Mouse (Mus musculus) heart, postnatal 0 days (tissue): ENCODE results near the gene Socs7. TPM values are rescaled to one million over a fixed set of nuclear protein-coding genes. Genes with fewer than 3 reads are reported as not detected.
"Not testable (repeated sequence)": the region's sequence is repeated elsewhere in the genome, so short reads cannot be mapped to it uniquely, and the experiment has no call there.

ENCODE experiments used
- ATAC-seq: fragments of 200-750 bp; cut with Nextera tagmentation; 2 replicates; pipeline ENCODE4 v1.8.0; 2017; ENCODE audit warnings: low read depth, moderate number of reproducible peaks, moderate library complexity; ENCODE audit not compliant: insufficient read depth
- DNase-seq: peaks from one replicate; pipeline ENCODE4 v3.0.0-alpha.2; 2016; ENCODE audit warnings: low spot score
- H3K27ac ChIP-seq: fragments of 300-500 bp; sonication (generic); 2 replicates; pipeline ENCODE4 v1.5.1; 2014; ENCODE audit warnings: low read depth, mild to moderate bottlenecking
- H3K27me3 ChIP-seq: fragments of 300-500 bp; sonication (generic); 2 replicates; pipeline ENCODE4 v1.6.1; 2014; ENCODE audit warnings: low read length, mixed read lengths; ENCODE audit not compliant: control insufficient read depth, insufficient read depth
- H3K36me3 ChIP-seq: fragments of 300-500 bp; sonication (generic); replicated peaks from 2 replicates; pipeline ENCODE4 v1.6.1; 2014; ENCODE audit warnings: low read length, mixed read lengths; ENCODE audit not compliant: control insufficient read depth, insufficient read depth
- H3K4me1 ChIP-seq: fragments of 300-500 bp; sonication (generic); 2 replicates; pipeline ENCODE4 v1.6.1; 2014; ENCODE audit warnings: antibody characterized with exemption; ENCODE audit not compliant: control insufficient read depth, insufficient read depth
- H3K4me2 ChIP-seq: fragments of 300-500 bp; sonication (generic); 2 replicates; pipeline ENCODE4 v1.6.1; 2014; ENCODE audit warnings: low read depth, mild to moderate bottlenecking, low read length, moderate library complexity
- H3K4me3 ChIP-seq: fragments of 300-500 bp; sonication (generic); 2 replicates; pipeline ENCODE4 v1.5.1; 2014; ENCODE audit warnings: low read depth, low read length
- H3K9ac ChIP-seq: fragments of 300-500 bp; sonication (generic); replicated peaks from 2 replicates; pipeline ENCODE4 v1.6.1; 2014; ENCODE audit warnings: low read depth, low read length, mixed read lengths
- H3K9me3 ChIP-seq: fragments of 300-500 bp; sonication (generic); replicated peaks from 2 replicates; pipeline ENCODE4 v1.6.1; 2016; ENCODE audit warnings: low read length; ENCODE audit not compliant: control insufficient read depth
- CTCF ChIP-seq: IDR thresholded peaks from 2 replicates; pipeline ENCODE4 v1.5.1; 2016; ENCODE audit warnings: antibody characterized with exemption, control low read depth, low read depth
- EP300 ChIP-seq: IDR thresholded peaks from 2 replicates; pipeline ENCODE4 v1.6.1; 2016; ENCODE audit warnings: antibody characterized with exemption, low read depth
- WGBS: fragments of 180-500 bp; shearing (Covaris S2); extraction: QIAGEN DNeasy Blood & Tissue Kit; methylation state at CpG from one replicate; pipeline ENCODE4 v1.1.7; 2014; 5-methylcytosine and 5-hydroxymethylcytosine counted together
- polyA plus RNA-seq: library from polyadenylated mRNA; unstranded; fragments of >200 nt; fragmentation: Nextera tagmentation; extraction: Ambion mirVana; gene quantifications from 2 replicates; pipeline ENCODE4 v1.2.1, GENCODE M21; 2015
- total RNA-seq: library from RNA; depleted of rRNA; stranded (reverse); fragments of >200 nt; gene quantifications from 2 replicates; pipeline ENCODE4 v1.2.3, GENCODE M21; 2014; ENCODE audit warnings: low replicate concordance

Socs7 gene
- total and polyA plus RNA-seq, 2 experiments from 2014 or later = 2.1 to 15.4 TPM

GRCm38 (mm10) chr11:97321197-97321596 is 41.2 kb upstream of the Socs7 start:
- TF ChIP-seq EP300 (no peak), CTCF (no peak)
- DNase-seq (no peak), ATAC-seq (no peak)
- 92% methylated on average over 8 of the region's 8 CpGs for WGBS
- no peaks in the 10 kb centered on the region for H3K27me3 ChIP-seq
- no peaks in the 10 kb centered on the region for H3K9me3 ChIP-seq
- peaks cover 35% of the 10 kb centered on the region for H3K36me3 ChIP-seq
- H3K4me1 ChIP-seq = peaks cover 6% of the 10 kb centered on the region
- no peak overlapping the region for H3K4me3 ChIP-seq
- no peak overlapping the region for H3K27ac ChIP-seq
- H3K4me2 ChIP-seq = no peak overlapping the region
- no peak overlapping the region for H3K9ac ChIP-seq

GRCm38 (mm10) chr11:97321894-97322600 is 40.3 kb upstream of the Socs7 start:
- H3K4me3 ChIP-seq, DNase-seq, H3K4me2 ChIP-seq, H3K27me3 ChIP-seq, H3K9me3 ChIP-seq, H3K27ac ChIP-seq, H3K9ac ChIP-seq, ATAC-seq, H3K4me1 ChIP-seq: not testable (repeated sequence)
- WGBS = 81% methylated on average over 8 of the region's 8 CpGs
- H3K36me3 ChIP-seq = peaks cover 43% of the 10 kb centered on the region

GRCm38 (mm10) chr11:97325224-97325623 is 37.1 kb upstream of the Socs7 start:
- 64% methylated on average over 1 of the region's 1 CpGs for WGBS
- peaks cover 67% of the 10 kb centered on the region for H3K36me3 ChIP-seq
- TF ChIP-seq CTCF (peak; percentile 23; the same call in 1 of the 2 replicates), EP300 (no peak)

GRCm38 (mm10) chr11:97328148-97328547 is 34.2 kb upstream of the Socs7 start:
- Histone ChIP-seq H3K4me3 (no peak overlapping the region), H3K4me1 (no peaks in the 10 kb centered on the region), H3K36me3 (peaks cover 62% of the 10 kb centered on the region), H3K27me3 (no peaks in the 10 kb centered on the region), H3K4me2 (no peak overlapping the region), H3K9ac (no peak overlapping the region), H3K9me3 (no peaks in the 10 kb centered on the region), H3K27ac (no peak overlapping the region)
- WGBS = 17% methylated on average over 9 of the region's 9 CpGs
- ATAC-seq (no peak; the same call in 1 of the 2 replicates), DNase-seq (peak; percentile 67)
- TF ChIP-seq CTCF = peak; percentile 96
- no peak for TF ChIP-seq EP300

More at GRCm38 (mm10) chr11:97325224-97325623, 37.1 kb upstream of the Socs7 start:
- H3K4me2 ChIP-seq = no peak overlapping the region
- H3K27me3 ChIP-seq = no peaks in the 10 kb centered on the region
- H3K4me1 ChIP-seq = no peaks in the 10 kb centered on the region
- no peak overlapping the region for H3K4me3 ChIP-seq
- no peak overlapping the region for H3K27ac ChIP-seq
- no peaks in the 10 kb centered on the region for H3K9me3 ChIP-seq
- DNase-seq (no peak), ATAC-seq (no peak)
- no peak overlapping the region for H3K9ac ChIP-seq

GRCm38 (mm10) chr11:97330315-97330714 is 32.0 kb upstream of the Socs7 start:
- WGBS = 90% methylated on average over 1 of the region's 1 CpGs
- ATAC-seq = no peak
- no peak for DNase-seq
- H3K27me3 ChIP-seq = peaks cover 1% of the 10 kb centered on the region; the same call in 1 of the 2 replicates
- no peak for TF ChIP-seq EP300
- no peak for TF ChIP-seq CTCF
- no peak overlapping the region for H3K4me2 ChIP-seq
- H3K36me3 ChIP-seq = peaks cover 46% of the 10 kb centered on the region
- H3K9me3 ChIP-seq = no peaks in the 10 kb centered on the region
- H3K4me3 ChIP-seq = no peak overlapping the region
- no peak overlapping the region for H3K9ac ChIP-seq
- H3K4me1 ChIP-seq = no peaks in the 10 kb centered on the region
- H3K27ac ChIP-seq = no peak overlapping the region
